Mouse (Mus musculus) CD8-positive naive resting alpha-beta T cell, adult 2 months (primary cell): ENCODE data around the gene Katnal1.
A peak's percentile ranks its signal among the peaks of the same experiment; 100 is the strongest.

Experiments
- DNase-seq, 2 experiments: peaks; one replicate each; pipeline ENCODE4 v3.0.0; 2022; ENCODE audit warnings: low read depth in 2 of 2, low spot score in 2 of 2

The Katnal1 gene

GRCm38 (mm10) chr5:148954314-148955060 lies 25.4 kb upstream of the Katnal1 start:
- no peak for DNase-seq

GRCm38 (mm10) chr5:148953098-148953497 lies 24.0 kb upstream of the Katnal1 start:
- DNase-seq = no peak

- DNase-seq = peak; percentile 63 to 71
Observed at GRCm38 (mm10) chr5:148952419-148952818, 23.3 kb upstream of the Katnal1 start.

GRCm38 (mm10) chr5:148951360-148951759 lies 22.2 kb upstream of the Katnal1 start:
- DNase-seq = no peak

GRCm38 (mm10) chr5:148950064-148950463 lies 20.9 kb upstream of the Katnal1 start:
- DNase-seq = no peak

GRCm38 (mm10) chr5:148948577-148948976 lies 19.5 kb upstream of the Katnal1 start:
- no peak for DNase-seq

GRCm38 (mm10) chr5:148947412-148947811 lies 18.3 kb upstream of the Katnal1 start:
- DNase-seq = no peak

- DNase-seq = peak; percentile 22 to 40
Observed at GRCm38 (mm10) chr5:148946787-148947186, 17.7 kb upstream of the Katnal1 start.

- no peak for DNase-seq
Observed at GRCm38 (mm10) chr5:148945735-148946134, 16.6 kb upstream of the Katnal1 start.

GRCm38 (mm10) chr5:148944024-148944423 lies 14.9 kb upstream of the Katnal1 start:
- DNase-seq = no peak

GRCm38 (mm10) chr5:148943444-148943843 lies 14.3 kb upstream of the Katnal1 start:
- DNase-seq = no peak

GRCm38 (mm10) chr5:148942957-148943356 lies 13.8 kb upstream of the Katnal1 start:
- no peak for DNase-seq

- DNase-seq = no peak
Observed at GRCm38 (mm10) chr5:148942305-148942704, 13.2 kb upstream of the Katnal1 start.

GRCm38 (mm10) chr5:148941867-148942266 lies 12.7 kb upstream of the Katnal1 start:
- no peak for DNase-seq

GRCm38 (mm10) chr5:148939948-148940382 lies 10.8 kb upstream of the Katnal1 start:
- no peak for DNase-seq

- DNase-seq = no peak
Observed at GRCm38 (mm10) chr5:148936516-148936951, 7.4 kb upstream of the Katnal1 start.

- DNase-seq = no peak
Observed at GRCm38 (mm10) chr5:148935871-148936270, 6.8 kb upstream of the Katnal1 start.

- DNase-seq = no peak
Observed at GRCm38 (mm10) chr5:148935071-148935821, 6.1 kb upstream of the Katnal1 start.

- DNase-seq = no peak
Observed at GRCm38 (mm10) chr5:148934457-148934856, 5.3 kb upstream of the Katnal1 start.

- DNase-seq = no peak
Observed at GRCm38 (mm10) chr5:148933767-148934166, 4.6 kb upstream of the Katnal1 start.

- no peak for DNase-seq
Observed at GRCm38 (mm10) chr5:148931301-148931700, 2.2 kb upstream of the Katnal1 start.

- DNase-seq = peak; percentile 80 to 87
Observed at GRCm38 (mm10) chr5:148928382-148929115, 571 bp downstream of the Katnal1 start.
